Mouse (Mus musculus): ENCODE results near the gene A3galt2. TPM values are rescaled to one million over a fixed set of nuclear protein-coding genes. Genes with fewer than 3 reads are reported as not detected.

Gene A3galt2
- polyA plus RNA-seq, 1 experiment from 2014 or later = 0.10 TPM

- Histone ChIP-seq H3K9me3 (replicated peaks) (no peaks in the 10 kb centered on the region), H3K27me3 (ENCODE audit: low read depth, poor library complexity, severe bottlenecking) (no peaks in the 10 kb centered on the region), H3K27ac (replicated peaks) (no peak overlapping the region), H3K4me1 (peaks cover 12% of the 10 kb centered on the region), H3K4me3 (no peak overlapping the region), H3K36me3 (peaks cover 83% of the 10 kb centered on the region)
- DNase-seq (ENCODE audit: low spot score) = no peak
- 90% methylated on average over 9 of the region's 9 CpGs for WGBS
These were observed 19.3 kb downstream of the A3galt2 start for GRCm38 (mm10) chr4:128774467-128774866.

GRCm38 (mm10) chr4:128776568-128777289, 21.6 kb downstream of the A3galt2 start:
- H3K9me3 ChIP-seq (replicated peaks) = no peaks in the 10 kb centered on the region
- peaks cover 3% of the 10 kb centered on the region; the same call in 1 of the 2 replicates for H3K4me1 ChIP-seq
- 43% methylated on average over 20 of the region's 20 CpGs for WGBS
- no peak overlapping the region for H3K27ac ChIP-seq (replicated peaks)
- DNase-seq (ENCODE audit: low spot score) = peak; percentile 84
- H3K36me3 ChIP-seq = peaks cover 100% of the 10 kb centered on the region
- H3K27me3 ChIP-seq (ENCODE audit: low read depth, poor library complexity, severe bottlenecking) = no peaks in the 10 kb centered on the region
- H3K4me3 ChIP-seq = no peak overlapping the region

GRCm38 (mm10) chr4:128777593-128777992, 22.4 kb downstream of the A3galt2 start:
- DNase-seq (ENCODE audit: low spot score) = no peak
- WGBS = 92% methylated on average over 11 of the region's 11 CpGs
- no peak overlapping the region for H3K4me3 ChIP-seq
- peaks cover 3% of the 10 kb centered on the region; the same call in 1 of the 2 replicates for H3K4me1 ChIP-seq
- no peaks in the 10 kb centered on the region for H3K27me3 ChIP-seq (ENCODE audit: low read depth, poor library complexity, severe bottlenecking)
- no peaks in the 10 kb centered on the region for H3K9me3 ChIP-seq (replicated peaks)
- H3K36me3 ChIP-seq = peaks cover 100% of the 10 kb centered on the region
- H3K27ac ChIP-seq (replicated peaks) = no peak overlapping the region

GRCm38 (mm10) chr4:128782037-128782436, 26.9 kb downstream of the A3galt2 start:
- Histone ChIP-seq H3K4me1 (peaks cover under 1% of the 10 kb centered on the region; the same call in 1 of the 2 replicates), H3K27ac (replicated peaks) (no peak overlapping the region), H3K27me3 (ENCODE audit: low read depth, poor library complexity, severe bottlenecking) (no peaks in the 10 kb centered on the region), H3K9me3 (replicated peaks) (no peaks in the 10 kb centered on the region), H3K4me3 (no peak overlapping the region), H3K36me3 (peaks cover 100% of the 10 kb centered on the region)
- 95% methylated on average over 7 of the region's 7 CpGs for WGBS
- DNase-seq (ENCODE audit: low spot score) = no peak

GRCm38 (mm10) chr4:128782645-128783044, 27.5 kb downstream of the A3galt2 start:
- Histone ChIP-seq H3K4me3 (no peak overlapping the region), H3K36me3 (peaks cover 100% of the 10 kb centered on the region), H3K4me1 (no peaks in the 10 kb centered on the region), H3K27ac (replicated peaks) (no peak overlapping the region), H3K9me3 (replicated peaks) (no peaks in the 10 kb centered on the region), H3K27me3 (ENCODE audit: low read depth, poor library complexity, severe bottlenecking) (no peaks in the 10 kb centered on the region)
- no peak for DNase-seq (ENCODE audit: low spot score)
- WGBS = 87% methylated on average over 4 of the region's 4 CpGs

GRCm38 (mm10) chr4:128784950-128785631, 29.9 kb downstream of the A3galt2 start:
- Histone ChIP-seq H3K9me3 (replicated peaks) (no peaks in the 10 kb centered on the region), H3K4me3 (no peak overlapping the region), H3K27ac (replicated peaks) (no peak overlapping the region), H3K4me1 (peaks cover 6% of the 10 kb centered on the region), H3K36me3 (peaks cover 98% of the 10 kb centered on the region), H3K27me3 (ENCODE audit: low read depth, poor library complexity, severe bottlenecking) (no peaks in the 10 kb centered on the region)
- WGBS = 94% methylated on average over 15 of the region's 15 CpGs
- DNase-seq (ENCODE audit: low spot score) = no peak

DNA sequence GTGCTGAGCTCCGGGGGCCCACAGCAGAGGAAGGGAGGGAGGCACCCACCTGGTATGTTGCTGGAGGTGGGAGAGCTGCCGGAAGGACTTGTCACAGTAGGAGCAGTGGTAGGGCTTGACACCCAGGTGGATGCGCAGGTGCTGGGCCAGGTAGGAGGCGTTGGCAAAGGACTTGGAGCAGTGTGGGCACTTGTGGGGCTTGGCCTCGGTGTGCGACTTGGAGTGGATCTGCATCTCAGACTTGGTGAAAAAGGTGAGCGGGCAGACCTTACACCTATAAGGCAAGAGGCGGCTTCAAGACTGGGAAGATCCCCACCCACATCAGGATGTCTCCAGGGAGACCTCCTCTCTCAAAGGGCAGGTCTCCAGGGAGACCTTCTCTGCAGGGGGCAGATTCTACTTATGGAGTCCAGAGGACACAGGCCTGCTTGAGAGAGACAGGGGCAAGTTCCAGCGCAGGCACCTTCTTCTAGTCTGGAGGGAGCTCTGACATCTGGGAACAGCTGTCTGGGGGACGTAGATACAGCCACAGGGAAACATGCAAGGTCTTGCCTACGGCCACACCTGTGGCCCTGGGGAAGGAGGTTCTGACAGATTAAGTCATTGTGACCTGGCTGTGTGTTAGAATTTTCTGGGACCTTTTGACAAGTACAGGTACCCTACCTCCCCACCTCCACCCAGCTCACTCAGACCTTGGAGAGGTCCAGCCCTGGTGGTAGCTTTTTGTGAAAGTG, 30.9 kb downstream of the A3galt2 start:
- no peaks in the 10 kb centered on the region for H3K27me3 ChIP-seq (ENCODE audit: low read depth, poor library complexity, severe bottlenecking)
- no peak overlapping the region for H3K4me3 ChIP-seq
- no peak for DNase-seq (ENCODE audit: low spot score)
- H3K4me1 ChIP-seq = peaks cover 16% of the 10 kb centered on the region
- 92% methylated on average over 11 of the region's 11 CpGs for WGBS
- no peak overlapping the region for H3K27ac ChIP-seq (replicated peaks)
- H3K9me3 ChIP-seq (replicated peaks) = no peaks in the 10 kb centered on the region
- H3K36me3 ChIP-seq = peaks cover 98% of the 10 kb centered on the region

DNA sequence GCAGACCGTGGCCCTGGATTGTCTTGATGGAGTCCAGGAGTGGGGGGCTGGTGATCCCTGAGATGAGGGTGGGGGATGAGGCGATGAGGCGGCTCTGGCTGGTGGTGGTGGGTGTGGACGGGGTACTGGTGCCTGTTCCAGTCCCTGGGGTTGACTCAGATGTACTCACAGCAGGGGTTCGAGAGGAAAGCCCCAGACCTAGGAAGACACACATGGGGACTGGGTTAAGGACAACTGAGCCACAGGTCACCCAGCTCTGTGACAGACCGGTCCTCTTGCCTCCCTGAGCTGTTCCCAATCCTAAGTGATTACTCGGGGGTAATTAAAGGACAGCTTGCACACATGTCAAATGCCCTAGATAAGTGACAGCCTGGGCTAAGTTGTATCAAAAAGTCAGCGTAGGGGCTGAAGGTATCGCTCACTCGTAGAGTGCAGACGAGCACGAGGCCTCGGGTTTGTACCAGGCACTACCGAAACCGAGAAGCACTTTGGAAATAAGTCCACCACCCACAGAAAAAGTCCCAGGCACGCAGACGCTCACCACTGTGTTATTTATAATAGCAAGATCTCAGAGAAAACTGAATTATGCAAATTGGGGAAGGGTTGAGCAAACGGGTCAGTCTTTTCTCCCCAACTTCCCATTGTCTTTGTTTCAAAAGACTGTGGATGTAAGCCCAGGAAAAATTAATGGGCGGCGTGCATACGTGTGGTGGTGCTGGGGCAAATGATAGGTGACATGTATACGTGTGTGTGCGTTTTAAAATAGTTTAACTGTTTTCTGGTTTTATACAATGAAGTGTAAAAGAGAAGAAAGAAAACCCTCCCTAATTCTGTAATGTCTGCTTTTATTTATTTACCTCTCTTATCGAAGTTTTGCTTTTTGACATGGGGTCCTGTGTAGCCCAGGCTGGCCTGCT, 32.1 kb downstream of the A3galt2 start:
- no peaks in the 10 kb centered on the region for H3K9me3 ChIP-seq (replicated peaks)
- 90% methylated on average over 24 of the region's 24 CpGs for WGBS
- DNase-seq (ENCODE audit: low spot score) = no peak
- H3K27me3 ChIP-seq (ENCODE audit: low read depth, poor library complexity, severe bottlenecking) = no peaks in the 10 kb centered on the region
- H3K27ac ChIP-seq (replicated peaks) = no peak overlapping the region
- peaks cover 23% of the 10 kb centered on the region for H3K4me1 ChIP-seq
- no peak overlapping the region for H3K4me3 ChIP-seq
- peaks cover 93% of the 10 kb centered on the region for H3K36me3 ChIP-seq

DNA sequence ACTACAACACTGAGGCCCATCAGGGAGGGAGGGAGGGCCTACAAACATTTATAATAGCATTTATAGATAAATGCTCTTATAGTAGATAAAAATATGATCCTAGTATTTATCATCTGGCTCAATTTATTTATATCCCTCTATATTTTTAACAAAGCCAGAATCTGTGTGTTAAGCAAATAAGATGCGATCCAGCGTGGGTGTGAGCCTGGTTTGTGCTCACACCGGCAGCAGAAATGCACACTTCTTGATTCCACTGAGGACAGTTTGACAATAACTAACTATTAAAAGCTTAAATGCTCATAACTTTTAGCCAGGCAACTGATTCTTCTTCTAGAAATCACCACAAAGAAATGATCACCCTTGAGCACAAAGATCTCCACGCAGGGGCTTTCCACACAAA, 32.9 kb downstream of the A3galt2 start:
- Histone ChIP-seq H3K9me3 (replicated peaks) (no peaks in the 10 kb centered on the region), H3K4me1 (peaks cover 23% of the 10 kb centered on the region), H3K27ac (replicated peaks) (no peak overlapping the region), H3K4me3 (no peak overlapping the region), H3K36me3 (peaks cover 93% of the 10 kb centered on the region), H3K27me3 (ENCODE audit: low read depth, poor library complexity, severe bottlenecking) (no peaks in the 10 kb centered on the region)
- no peak for DNase-seq (ENCODE audit: low spot score)
- 93% methylated on average over 4 of the region's 4 CpGs for WGBS

GRCm38 (mm10) chr4:128789646-128790045, 34.5 kb downstream of the A3galt2 start:
- no peak for DNase-seq (ENCODE audit: low spot score)
- WGBS = 44% methylated on average over 18 of the region's 18 CpGs
- no peak overlapping the region for H3K4me3 ChIP-seq
- H3K27me3 ChIP-seq (ENCODE audit: low read depth, poor library complexity, severe bottlenecking) = no peaks in the 10 kb centered on the region
- H3K4me1 ChIP-seq = peaks cover 23% of the 10 kb centered on the region
- no peak overlapping the region for H3K27ac ChIP-seq (replicated peaks)
- peaks cover 93% of the 10 kb centered on the region for H3K36me3 ChIP-seq
- no peaks in the 10 kb centered on the region for H3K9me3 ChIP-seq (replicated peaks)

GRCm38 (mm10) chr4:128793710-128794109, 38.5 kb downstream of the A3galt2 start:
- WGBS = 71% methylated on average over 1 of the region's 1 CpGs
- peaks cover 61% of the 10 kb centered on the region for H3K4me1 ChIP-seq
- H3K36me3 ChIP-seq = peaks cover 59% of the 10 kb centered on the region
- no peak overlapping the region for H3K4me3 ChIP-seq
- no peaks in the 10 kb centered on the region for H3K27me3 ChIP-seq (ENCODE audit: low read depth, poor library complexity, severe bottlenecking)
- no peaks in the 10 kb centered on the region for H3K9me3 ChIP-seq (replicated peaks)
- no peak for DNase-seq (ENCODE audit: low spot score)
- H3K27ac ChIP-seq (replicated peaks) = no peak overlapping the region

DNA sequence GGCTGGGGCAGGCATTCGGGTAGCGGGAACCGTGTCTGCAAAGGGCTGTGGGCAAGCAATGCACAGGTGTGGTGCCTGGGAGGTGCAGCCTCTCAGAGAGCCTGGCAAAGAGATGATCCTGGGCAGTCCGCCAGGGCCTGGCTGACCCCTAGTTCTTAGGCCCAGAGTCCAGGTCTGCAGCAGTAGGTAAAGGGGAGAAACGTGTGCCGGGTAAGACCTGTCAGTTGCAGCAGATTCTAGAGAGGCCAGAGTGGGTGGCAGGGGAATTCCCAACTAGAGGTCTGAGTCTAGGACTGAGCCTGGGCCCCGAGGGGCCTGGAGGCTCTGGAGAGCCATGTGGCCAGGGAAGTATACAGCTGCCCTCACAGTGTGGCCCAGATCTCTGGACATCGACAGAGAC, 39.0 kb downstream of the A3galt2 start:
- WGBS = 96% methylated on average over 8 of the region's 8 CpGs
- Histone ChIP-seq H3K9me3 (replicated peaks) (no peaks in the 10 kb centered on the region), H3K4me1 (peaks cover 66% of the 10 kb centered on the region), H3K27me3 (ENCODE audit: low read depth, poor library complexity, severe bottlenecking) (no peaks in the 10 kb centered on the region), H3K4me3 (no peak overlapping the region), H3K27ac (replicated peaks) (no peak overlapping the region), H3K36me3 (peaks cover 56% of the 10 kb centered on the region)
- DNase-seq (ENCODE audit: low spot score) = no peak
